In genomic region chr12:80260744-80261695, GRCm38 (mm10) we compare ENCODE assay signal across 8 mouse cellular contexts. TPM values are rescaled to one million over a fixed set of nuclear protein-coding genes. Genes with fewer than 3 reads are reported as not detected.
DNase-seq lines count a peak whose midpoint lies in the region; ATAC-seq and TF ChIP-seq lines count a peak whose summit lies in the region.

No protein-coding gene starts in this region.

- no peaks in the 10 kb centered on the region for H3K9me3 ChIP-seq in embryonic facial prominence, embryonic 10.5 days
- H3K9me3 ChIP-seq in intestine, embryonic 14.5 days (ENCODE audit: control insufficient read depth, low read length) = no peaks in the 10 kb centered on the region
- H3K9me3 ChIP-seq in lung, embryonic 14.5 days (ENCODE audit: low read depth, low read length) = no peaks in the 10 kb centered on the region
- no peaks in the 10 kb centered on the region for H3K9me3 ChIP-seq in stomach, embryonic 16.5 days (replicated peaks; ENCODE audit: control insufficient read depth, low read length)

- ATAC-seq in intestine, embryonic 14.5 days (replicated peaks; ENCODE audit: low FRiP score, low TSS enrichment, low read depth) = peak; percentile 25; the same call in 1 of the 2 replicates
- peak; percentile 48 for ATAC-seq in lung, embryonic 14.5 days (ENCODE audit: insufficient read depth)
- peak; percentile 18; the same call in 1 of the 2 replicates for ATAC-seq in stomach, embryonic 16.5 days (ENCODE audit: insufficient read depth, low FRiP score)

- H3K27me3 ChIP-seq in embryonic facial prominence, embryonic 10.5 days (replicated peaks; ENCODE audit: low read depth, poor library complexity, severe bottlenecking) = no peaks in the 10 kb centered on the region
- H3K27me3 ChIP-seq in intestine, embryonic 14.5 days (replicated peaks; ENCODE audit: control insufficient read depth, insufficient read depth, low read length) = no peaks in the 10 kb centered on the region
- no peaks in the 10 kb centered on the region for H3K27me3 ChIP-seq in lung, embryonic 14.5 days (ENCODE audit: insufficient read depth, low read length)
- no peaks in the 10 kb centered on the region for H3K27me3 ChIP-seq in stomach, embryonic 16.5 days (ENCODE audit: control insufficient read depth, insufficient read depth, low read length)

- peaks cover 39% of the 10 kb centered on the region for H3K4me1 ChIP-seq in embryonic facial prominence, embryonic 10.5 days
- peaks cover 32% of the 10 kb centered on the region for H3K4me1 ChIP-seq in intestine, embryonic 14.5 days (replicated peaks; ENCODE audit: control insufficient read depth, insufficient read depth, low read length)
- peaks cover 8% of the 10 kb centered on the region; the same call in 1 of the 2 replicates for H3K4me1 ChIP-seq in lung, embryonic 14.5 days (ENCODE audit: insufficient read depth)
- H3K4me1 ChIP-seq in stomach, embryonic 16.5 days (ENCODE audit: control insufficient read depth, insufficient read depth, low read length) = peaks cover 22% of the 10 kb centered on the region

- peak overlapping the region; percentile 96 for H3K4me3 ChIP-seq in layer of hippocampus, adult 2 months
- H3K4me3 ChIP-seq in embryonic facial prominence, embryonic 10.5 days = peak overlapping the region; percentile 73
- H3K4me3 ChIP-seq in intestine, embryonic 14.5 days (ENCODE audit: low read depth, low read length) = peak overlapping the region; percentile 91
- H3K4me3 ChIP-seq in lung, embryonic 14.5 days (ENCODE audit: low read depth, low read length) = peak overlapping the region; percentile 89
- H3K4me3 ChIP-seq in stomach, embryonic 16.5 days (replicated peaks; ENCODE audit: low read length) = peak overlapping the region; percentile 75

- peaks cover 10% of the 10 kb centered on the region for H3K36me3 ChIP-seq in embryonic facial prominence, embryonic 10.5 days (replicated peaks)
- no peaks in the 10 kb centered on the region for H3K36me3 ChIP-seq in intestine, embryonic 14.5 days (ENCODE audit: control insufficient read depth, insufficient read depth, low read length)
- no peaks in the 10 kb centered on the region for H3K36me3 ChIP-seq in lung, embryonic 14.5 days (ENCODE audit: insufficient read depth)
- no peaks in the 10 kb centered on the region for H3K36me3 ChIP-seq in stomach, embryonic 16.5 days (ENCODE audit: control insufficient read depth, insufficient read depth, low read length)

- peak overlapping the region; percentile 95 for H3K9ac ChIP-seq in intestine, embryonic 14.5 days (ENCODE audit: low read length)
- peak overlapping the region; percentile 90 for H3K9ac ChIP-seq in lung, embryonic 14.5 days
- peak overlapping the region; percentile 95 for H3K9ac ChIP-seq in stomach, embryonic 16.5 days (ENCODE audit: low read length)

- 13% methylated on average over 25 of the region's 25 CpGs for WGBS in embryonic facial prominence, embryonic 10.5 days
- WGBS in intestine, embryonic 14.5 days = 14% methylated on average over 25 of the region's 25 CpGs
- WGBS in lung, embryonic 14.5 days = 12% methylated on average over 25 of the region's 25 CpGs
- WGBS in stomach, embryonic 16.5 days = 14% methylated on average over 25 of the region's 25 CpGs

- peak overlapping the region; percentile 80 for H3K4me2 ChIP-seq in intestine, embryonic 14.5 days (ENCODE audit: low read length)
- peak overlapping the region; percentile 76 for H3K4me2 ChIP-seq in lung, embryonic 14.5 days
- H3K4me2 ChIP-seq in stomach, embryonic 16.5 days (ENCODE audit: low read depth, low read length) = peak overlapping the region; percentile 79

- no peak for DNase-seq in layer of hippocampus, adult 2 months (ENCODE audit: low spot score in 2 of 2)
- no peak for DNase-seq in layer of hippocampus, postnatal 14 days (ENCODE audit: low spot score in 2 of 2)
- DNase-seq in embryonic facial prominence, embryonic 10.5 days (ENCODE audit: low spot score) = peak; percentile 27
- no peak for DNase-seq in intestine, embryonic 14.5 days (ENCODE audit: low spot score)
- DNase-seq in lung, embryonic 14.5 days = peak; percentile 39
- no peak for DNase-seq in adrenal gland, adult (ENCODE audit: inconsistent age in 2 of 2, low spot score in 1 of 2)
- no peak for DNase-seq in layer of hippocampus, adult 11-12 months (ENCODE audit: low spot score)

- TF ChIP-seq CTCF in layer of hippocampus, adult 2 months (conservative IDR thresholded peaks at IDR 0.05) = no peak
- no peak for TF ChIP-seq CTCF in lung, embryonic 14.5 days (IDR thresholded peaks at IDR 0.05; ENCODE audit: low read depth)

- H3K27ac ChIP-seq in layer of hippocampus, adult 2 months = peak overlapping the region; percentile 93
- H3K27ac ChIP-seq in embryonic facial prominence, embryonic 10.5 days (replicated peaks) = peak overlapping the region; percentile 97
- peak overlapping the region; percentile 98 for H3K27ac ChIP-seq in intestine, embryonic 14.5 days (ENCODE audit: low read depth)
- peak overlapping the region; percentile 98 for H3K27ac ChIP-seq in lung, embryonic 14.5 days (ENCODE audit: low read depth)
- peak overlapping the region; percentile 98 for H3K27ac ChIP-seq in stomach, embryonic 16.5 days (ENCODE audit: low read length)

RNA-seq across cellular contexts. Expression of gene Actn1, which starts 0.8 kb away (rescaled TPM):
- 100 to 1,000 TPM in 1 of 2 experiments, 10 to 100 TPM in 1; 91.0 to 103 TPM for total RNA-seq in layer of hippocampus, adult 2 months (2021)
- total RNA-seq in layer of hippocampus, postnatal 14 days (2021) = 10 to 100 TPM; 86.0 to 91.2 TPM
- 38.2 and 39.3 TPM in 2 replicates for polyA plus RNA-seq in embryonic facial prominence, embryonic 10.5 days (2016; fragmentation: Nextera tagmentation; extraction: Ambion mirVana)
- 66.0 and 68.6 TPM in 2 replicates for polyA plus RNA-seq in intestine, embryonic 14.5 days (2014; fragmentation: Nextera tagmentation; extraction: Ambion mirVana)
- 71.9 and 86.2 TPM in 2 replicates for polyA plus RNA-seq in lung, embryonic 14.5 days (2014; fragmentation: Nextera tagmentation; extraction: Ambion mirVana)
- 51.2 and 52.7 TPM in 2 replicates for polyA plus RNA-seq in stomach, embryonic 16.5 days (2015; fragmentation: Nextera tagmentation; extraction: Ambion mirVana)

Comparison
In these comparisons a context has a peak if more than half of its experiments do, and no peak if none do; other contexts are left out.
1. DNase-seq: peak in embryonic facial prominence, embryonic 10.5 days (single experiment) and lung, embryonic 14.5 days (single experiment); none in layer of hippocampus, adult 2 months (0 of 2), layer of hippocampus, postnatal 14 days (0 of 2), intestine, embryonic 14.5 days (single experiment), adrenal gland, adult (0 of 2) and layer of hippocampus, adult 11-12 months (single experiment).
2. Peak in every context shown above with its lines, with median percentiles within 50 percentile points of each other: H3K27ac ChIP-seq, H3K4me3 ChIP-seq, ATAC-seq, H3K4me2 ChIP-seq and H3K9ac ChIP-seq.